Mouse (Mus musculus): Measurements from ENCODE around the gene Kmt5c.

Kmt5c gene

DNA sequence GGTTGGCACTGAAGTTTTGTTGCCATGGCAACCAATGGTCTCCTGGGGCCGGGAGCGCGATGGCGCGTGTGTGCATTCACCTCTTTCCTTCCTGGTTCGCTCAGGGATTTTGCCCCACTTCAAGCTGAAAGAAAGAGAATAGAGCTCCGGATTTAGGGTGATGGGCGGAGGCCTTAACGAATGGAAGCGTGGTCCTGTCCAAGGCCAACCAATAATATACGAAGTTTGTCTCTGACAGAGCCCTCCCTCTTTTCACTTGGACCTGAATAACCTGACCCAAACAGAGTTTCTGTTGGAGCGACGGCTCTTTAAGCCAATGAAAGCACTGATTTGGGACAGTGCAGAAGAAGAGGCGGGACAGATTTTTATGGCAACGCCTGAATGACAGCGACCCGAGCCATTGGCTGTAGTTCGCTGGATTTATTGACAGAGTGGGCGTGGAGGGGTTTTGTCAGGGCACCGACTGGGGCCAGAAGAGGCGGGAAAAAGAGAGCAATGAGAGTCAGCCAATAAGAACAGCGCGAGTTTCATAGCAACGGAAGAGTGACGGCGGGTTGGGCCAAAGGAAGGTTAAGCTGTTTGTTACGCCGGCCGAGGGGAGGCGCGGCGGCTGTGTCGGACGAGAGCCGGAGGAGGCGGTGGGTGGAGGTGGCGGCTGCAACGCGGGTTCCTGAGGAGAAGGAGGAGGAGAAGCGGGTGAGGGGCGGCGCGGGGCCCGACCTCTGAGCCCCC lies at the start of gene Kmt5c:
Gene Kmt5c, plus strand, starts transcription at position 572 of the 732 bp plus-strand sequence.
- H3K36me3 ChIP-seq (ENCODE audit: control insufficient read depth, insufficient read depth, low read length, poor library complexity, severe bottlenecking) = no peaks in the 10 kb centered on the region; the same call in 1 of the 2 replicates

GRCm38 (mm10) chr7:4690387-4690786 lies 49.5 kb upstream of the Kmt5c start, which contains the start of gene Brsk1:
TSS of gene Brsk1 (plus strand) at chr7:4690604.
- Histone ChIP-seq H3K36me3 (ENCODE audit: control insufficient read depth, insufficient read depth, low read length, poor library complexity, severe bottlenecking) (no peaks in the 10 kb centered on the region), H3K27me3 (ENCODE audit: control insufficient read depth, insufficient read depth, low read length, poor library complexity, severe bottlenecking) (0 out of 2 replicates have a peak, but pooled peaks cover 2% of the 10 kb centered on the region)
- DNase-seq (ENCODE audit: low read depth, low spot score) = no peak

More for the DNA sequence above, at the start of gene Kmt5c:
- no peaks in the 10 kb centered on the region for H3K27me3 ChIP-seq (ENCODE audit: control insufficient read depth, insufficient read depth, low read length, poor library complexity, severe bottlenecking)
- peak; percentile 100 for DNase-seq (ENCODE audit: low read depth, low spot score)

- DNase-seq (ENCODE audit: low read depth, low spot score) = no peak
- Histone ChIP-seq H3K36me3 (ENCODE audit: control insufficient read depth, insufficient read depth, low read length, poor library complexity, severe bottlenecking) (no peaks in the 10 kb centered on the region), H3K27me3 (ENCODE audit: control insufficient read depth, insufficient read depth, low read length, poor library complexity, severe bottlenecking) (0 out of 2 replicates have a peak, but pooled peaks cover 2% of the 10 kb centered on the region)
Measured at GRCm38 (mm10) chr7:4690951-4691653, 48.8 kb upstream of the Kmt5c start.

DNA sequence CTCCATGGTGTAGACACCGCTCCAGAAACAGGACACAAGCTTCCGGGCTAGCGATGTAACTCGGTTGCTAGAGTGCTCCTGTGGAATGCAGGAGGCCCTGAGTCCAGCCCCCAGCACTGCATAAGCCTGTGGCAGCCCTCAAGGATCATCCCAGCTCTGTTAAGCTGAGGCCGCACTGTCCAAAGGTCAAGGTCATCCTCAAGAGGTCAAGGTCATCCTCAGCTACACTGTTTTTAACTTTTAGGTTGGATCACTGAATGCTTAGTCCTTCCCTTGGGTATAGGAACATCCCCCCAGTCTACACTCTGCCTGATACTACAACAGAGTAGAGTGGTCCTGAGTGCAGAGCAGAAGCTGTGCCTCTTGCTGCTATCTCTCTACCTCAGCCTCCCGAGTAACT lies 46.9 kb upstream of the Kmt5c start:
- 0 out of 2 replicates have a peak, but pooled peaks cover 2% of the 10 kb centered on the region for H3K27me3 ChIP-seq (ENCODE audit: control insufficient read depth, insufficient read depth, low read length, poor library complexity, severe bottlenecking)
- no peak for DNase-seq (ENCODE audit: low read depth, low spot score)
- no peaks in the 10 kb centered on the region for H3K36me3 ChIP-seq (ENCODE audit: control insufficient read depth, insufficient read depth, low read length, poor library complexity, severe bottlenecking)

GRCm38 (mm10) chr7:4702334-4702733 lies 37.6 kb upstream of the Kmt5c start:
- no peak for DNase-seq (ENCODE audit: low read depth, low spot score)
- H3K36me3 ChIP-seq (ENCODE audit: control insufficient read depth, insufficient read depth, low read length, poor library complexity, severe bottlenecking) = no peaks in the 10 kb centered on the region
- no peaks in the 10 kb centered on the region for H3K27me3 ChIP-seq (ENCODE audit: control insufficient read depth, insufficient read depth, low read length, poor library complexity, severe bottlenecking)

- H3K27me3 ChIP-seq (ENCODE audit: control insufficient read depth, insufficient read depth, low read length, poor library complexity, severe bottlenecking) = no peaks in the 10 kb centered on the region
- no peak for DNase-seq (ENCODE audit: low read depth, low spot score)
- no peaks in the 10 kb centered on the region for H3K36me3 ChIP-seq (ENCODE audit: control insufficient read depth, insufficient read depth, low read length, poor library complexity, severe bottlenecking)
Measured at GRCm38 (mm10) chr7:4703195-4703594, 36.7 kb upstream of the Kmt5c start.

DNA sequence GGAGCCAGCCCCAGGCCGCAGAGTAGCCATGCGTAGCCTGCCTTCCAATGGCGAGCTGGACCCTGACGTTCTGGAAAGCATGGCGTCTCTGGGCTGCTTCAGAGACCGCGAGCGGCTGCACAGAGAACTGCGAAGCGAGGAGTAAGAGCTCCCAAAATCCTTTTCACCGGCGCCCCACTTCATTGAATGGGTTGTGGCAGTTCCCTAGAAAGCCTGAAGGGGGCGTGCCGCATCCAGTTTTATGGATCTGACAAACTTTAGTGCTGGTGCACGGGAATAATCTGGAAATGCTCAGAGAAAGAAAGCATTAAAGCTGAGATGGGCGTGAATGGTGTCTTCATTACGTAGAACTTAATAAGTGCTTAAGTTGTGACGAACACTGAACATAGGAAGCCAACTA lies 34.8 kb upstream of the Kmt5c start:
- peak; percentile 46 for DNase-seq (ENCODE audit: low read depth, low spot score)
- H3K36me3 ChIP-seq (ENCODE audit: control insufficient read depth, insufficient read depth, low read length, poor library complexity, severe bottlenecking) = no peaks in the 10 kb centered on the region
- H3K27me3 ChIP-seq (ENCODE audit: control insufficient read depth, insufficient read depth, low read length, poor library complexity, severe bottlenecking) = no peaks in the 10 kb centered on the region

DNA sequence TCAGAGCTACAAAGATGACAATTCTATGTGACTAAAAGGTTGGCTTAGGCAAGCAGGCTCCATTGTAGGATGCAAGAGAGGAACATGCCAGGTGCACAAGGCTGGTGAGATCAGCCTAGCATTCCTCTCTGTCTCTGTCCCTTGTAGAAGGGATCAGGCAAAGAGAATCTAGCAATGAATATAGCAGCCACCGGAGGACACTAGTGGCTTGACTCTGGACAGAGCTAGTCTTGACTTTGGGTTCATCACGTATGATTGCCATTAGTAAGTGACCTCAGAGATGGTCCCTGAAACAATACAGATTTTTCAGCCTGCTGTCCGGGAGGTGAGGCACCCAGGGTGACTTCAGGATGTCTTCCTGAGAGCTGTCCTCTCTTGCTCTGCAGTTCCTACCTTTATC lies 27.3 kb upstream of the Kmt5c start:
- H3K27me3 ChIP-seq (ENCODE audit: control insufficient read depth, insufficient read depth, low read length, poor library complexity, severe bottlenecking) = no peaks in the 10 kb centered on the region
- no peaks in the 10 kb centered on the region for H3K36me3 ChIP-seq (ENCODE audit: control insufficient read depth, insufficient read depth, low read length, poor library complexity, severe bottlenecking)
- no peak for DNase-seq (ENCODE audit: low read depth, low spot score)

GRCm38 (mm10) chr7:4716955-4717354 lies 23.0 kb upstream of the Kmt5c start:
- no peaks in the 10 kb centered on the region for H3K36me3 ChIP-seq (ENCODE audit: control insufficient read depth, insufficient read depth, low read length, poor library complexity, severe bottlenecking)

GRCm38 (mm10) chr7:4719276-4719675 lies 20.6 kb upstream of the Kmt5c start:
- H3K36me3 ChIP-seq (ENCODE audit: control insufficient read depth, insufficient read depth, low read length, poor library complexity, severe bottlenecking) = no peaks in the 10 kb centered on the region
- no peak for DNase-seq (ENCODE audit: low read depth, low spot score)
- H3K27me3 ChIP-seq (ENCODE audit: control insufficient read depth, insufficient read depth, low read length, poor library complexity, severe bottlenecking) = no peaks in the 10 kb centered on the region

More at GRCm38 (mm10) chr7:4716955-4717354, 23.0 kb upstream of the Kmt5c start:
- no peak for DNase-seq (ENCODE audit: low read depth, low spot score)
- no peaks in the 10 kb centered on the region for H3K27me3 ChIP-seq (ENCODE audit: control insufficient read depth, insufficient read depth, low read length, poor library complexity, severe bottlenecking)

DNA sequence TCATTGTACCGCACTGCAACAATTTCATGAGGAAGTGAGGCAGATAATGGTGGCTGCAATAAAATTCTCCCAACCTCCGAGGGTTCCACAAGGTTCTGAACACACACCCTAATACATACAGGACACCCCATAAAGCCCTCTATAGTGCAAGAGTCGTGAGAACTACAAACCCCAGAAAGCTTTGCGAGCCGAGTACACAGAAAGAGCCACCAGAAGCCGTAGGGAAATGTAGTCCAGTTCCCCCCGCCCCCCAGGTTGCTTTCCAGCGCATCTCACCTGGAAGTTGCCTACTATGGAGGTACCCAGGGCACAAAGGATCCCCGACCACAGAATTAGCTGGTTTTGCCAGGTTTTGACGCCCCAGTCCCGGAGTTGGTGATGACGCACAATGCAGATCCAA lies 16.4 kb upstream of the Kmt5c start:
- Histone ChIP-seq H3K27me3 (ENCODE audit: control insufficient read depth, insufficient read depth, low read length, poor library complexity, severe bottlenecking) (no peaks in the 10 kb centered on the region), H3K36me3 (ENCODE audit: control insufficient read depth, insufficient read depth, low read length, poor library complexity, severe bottlenecking) (no peaks in the 10 kb centered on the region)
- DNase-seq (ENCODE audit: low read depth, low spot score) = peak; percentile 49

GRCm38 (mm10) chr7:4724359-4724758 lies 15.6 kb upstream of the Kmt5c start:
- no peak for DNase-seq (ENCODE audit: low read depth, low spot score)
- no peaks in the 10 kb centered on the region for H3K27me3 ChIP-seq (ENCODE audit: control insufficient read depth, insufficient read depth, low read length, poor library complexity, severe bottlenecking)
- no peaks in the 10 kb centered on the region for H3K36me3 ChIP-seq (ENCODE audit: control insufficient read depth, insufficient read depth, low read length, poor library complexity, severe bottlenecking)

- no peaks in the 10 kb centered on the region for H3K27me3 ChIP-seq (ENCODE audit: control insufficient read depth, insufficient read depth, low read length, poor library complexity, severe bottlenecking)
- no peaks in the 10 kb centered on the region for H3K36me3 ChIP-seq (ENCODE audit: control insufficient read depth, insufficient read depth, low read length, poor library complexity, severe bottlenecking)
- DNase-seq (ENCODE audit: low read depth, low spot score) = no peak
Measured at GRCm38 (mm10) chr7:4725169-4725568, 14.7 kb upstream of the Kmt5c start, which contains the start of gene Tmem150b. TSS of gene Tmem150b (minus strand) at chr7:4725249.

DNA sequence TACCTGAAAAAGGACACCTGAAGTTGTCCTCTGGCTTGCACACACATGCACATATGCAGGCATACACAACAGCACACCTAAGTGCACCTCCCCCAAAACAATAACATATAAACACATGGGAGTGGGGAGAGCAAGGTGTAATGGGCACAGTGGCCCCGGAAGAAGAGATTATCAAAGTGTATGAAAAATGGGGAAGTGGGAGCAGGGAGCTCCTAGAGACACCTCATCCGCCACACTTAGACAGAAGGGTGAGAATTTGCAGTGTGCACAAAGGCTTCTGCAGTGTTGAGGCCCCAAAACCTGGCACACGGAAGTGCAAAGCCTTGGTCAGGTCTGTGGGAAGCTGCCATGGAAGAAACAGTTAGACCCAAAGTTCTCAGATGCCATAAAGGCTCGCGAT lies 8.8 kb upstream of the Kmt5c start:
- no peaks in the 10 kb centered on the region for H3K36me3 ChIP-seq (ENCODE audit: control insufficient read depth, insufficient read depth, low read length, poor library complexity, severe bottlenecking)
- H3K27me3 ChIP-seq (ENCODE audit: control insufficient read depth, insufficient read depth, low read length, poor library complexity, severe bottlenecking) = no peaks in the 10 kb centered on the region
- DNase-seq (ENCODE audit: low read depth, low spot score) = peak; percentile 17

DNA sequence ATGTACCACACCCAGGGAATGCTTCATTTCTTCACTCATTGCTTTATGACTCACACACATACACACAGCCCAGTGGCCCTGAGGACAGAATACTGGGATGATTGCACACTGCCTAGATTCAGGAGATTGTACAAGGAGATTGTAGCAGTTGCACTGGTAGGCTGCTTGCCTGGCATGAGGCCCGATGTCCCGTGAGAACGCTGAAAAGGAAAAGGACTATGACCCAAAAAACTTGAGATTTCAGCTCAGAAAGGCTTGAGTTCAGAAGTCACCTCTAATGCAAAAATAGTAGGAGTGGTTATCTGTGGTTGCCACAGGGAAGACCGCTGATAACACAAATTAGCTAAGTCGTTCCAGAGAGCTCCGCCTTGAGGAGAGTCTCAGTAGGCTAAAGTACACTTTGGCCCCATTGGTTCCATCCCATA lies 6.9 kb upstream of the Kmt5c start:
- H3K27me3 ChIP-seq (ENCODE audit: control insufficient read depth, insufficient read depth, low read length, poor library complexity, severe bottlenecking) = no peaks in the 10 kb centered on the region
- DNase-seq (ENCODE audit: low read depth, low spot score) = no peak
- H3K36me3 ChIP-seq (ENCODE audit: control insufficient read depth, insufficient read depth, low read length, poor library complexity, severe bottlenecking) = no peaks in the 10 kb centered on the region
